Mouse (Mus musculus): Measurements from ENCODE around the gene Osbpl10. TPM values are rescaled to one million over a fixed set of nuclear protein-coding genes. Genes with fewer than 3 reads are reported as not detected.

Gene Osbpl10
- total RNA-seq, 2 experiments from 2014 or later, result 2.0 to 3.7 TPM

GRCm38 (mm10) chr9:115043881-115044770 lies 65.8 kb downstream of the Osbpl10 start:
- Histone ChIP-seq H3K27ac (no peak overlapping the region), H3K4me3 (no peak overlapping the region)
- DNase-seq, result no peak
- intact Hi-C loops (cut with DNase I), result no loop called here
- peak; percentile 36 for TF ChIP-seq CTCF (IDR thresholded peaks at IDR 0.05)

GRCm38 (mm10) chr9:115045087-115045800 lies 66.9 kb downstream of the Osbpl10 start:
- Histone ChIP-seq H3K4me3 (peak overlapping the region; percentile 21; the same call in 1 of the 2 replicates), H3K27ac (no peak overlapping the region)
- TF ChIP-seq CTCF (IDR thresholded peaks at IDR 0.05), result no peak
- intact Hi-C loops (cut with DNase I), result no loop called here
- peak; percentile 68 for DNase-seq

GRCm38 (mm10) chr9:115046701-115047100 lies 68.3 kb downstream of the Osbpl10 start:
- intact Hi-C loops (cut with DNase I), result no loop called here
- Histone ChIP-seq H3K27ac (no peak overlapping the region), H3K4me3 (no peak overlapping the region)
- TF ChIP-seq CTCF (IDR thresholded peaks at IDR 0.05), result no peak
- DNase-seq, result no peak

GRCm38 (mm10) chr9:115048340-115048739 lies 70.0 kb downstream of the Osbpl10 start:
- DNase-seq, result no peak
- Histone ChIP-seq H3K4me3 (no peak overlapping the region), H3K27ac (no peak overlapping the region)
- no peak for TF ChIP-seq CTCF (IDR thresholded peaks at IDR 0.05)
- intact Hi-C loops (cut with DNase I), result no loop called here

GRCm38 (mm10) chr9:115048861-115049260 lies 70.5 kb downstream of the Osbpl10 start:
- DNase-seq, result no peak
- Histone ChIP-seq H3K4me3 (no peak overlapping the region), H3K27ac (no peak overlapping the region)
- TF ChIP-seq CTCF (IDR thresholded peaks at IDR 0.05), result no peak
- intact Hi-C loops (cut with DNase I), result no loop called here

GRCm38 (mm10) chr9:115049981-115050720 lies 71.8 kb downstream of the Osbpl10 start:
- no peak for TF ChIP-seq CTCF (IDR thresholded peaks at IDR 0.05)
- DNase-seq, result peak; percentile 84
- no peak overlapping the region for H3K4me3 ChIP-seq
- intact Hi-C loops (cut with DNase I), result no loop called here
- H3K27ac ChIP-seq, result peak overlapping the region; percentile 78

GRCm38 (mm10) chr9:115051976-115052375 lies 73.6 kb downstream of the Osbpl10 start:
- Histone ChIP-seq H3K4me3 (no peak overlapping the region), H3K27ac (peak overlapping the region; percentile 53)
- intact Hi-C loops (cut with DNase I), result no loop called here
- peak; percentile 53 for DNase-seq
- TF ChIP-seq CTCF (IDR thresholded peaks at IDR 0.05), result no peak

GRCm38 (mm10) chr9:115053779-115054178 lies 75.4 kb downstream of the Osbpl10 start:
- Histone ChIP-seq H3K4me3 (no peak overlapping the region), H3K27ac (no peak overlapping the region)
- intact Hi-C loops (cut with DNase I), result no loop called here
- DNase-seq, result no peak
- TF ChIP-seq CTCF (IDR thresholded peaks at IDR 0.05), result no peak

- DNase-seq, result peak; percentile 84
- Histone ChIP-seq H3K27ac (peak overlapping the region; percentile 82), H3K4me3 (peak overlapping the region; percentile 32)
- intact Hi-C loops (cut with DNase I), result no loop called here
- TF ChIP-seq CTCF (IDR thresholded peaks at IDR 0.05), result no peak
Measured at GRCm38 (mm10) chr9:115055041-115055830, 76.9 kb downstream of the Osbpl10 start.

- intact Hi-C loops (cut with DNase I), result no loop called here
- no peak for TF ChIP-seq CTCF (IDR thresholded peaks at IDR 0.05)
- no peak overlapping the region for H3K4me3 ChIP-seq
- no peak for DNase-seq
- no peak overlapping the region for H3K27ac ChIP-seq
Measured at GRCm38 (mm10) chr9:115058806-115059205, 80.4 kb downstream of the Osbpl10 start.

GRCm38 (mm10) chr9:115064834-115065233 lies 86.5 kb downstream of the Osbpl10 start:
- Histone ChIP-seq H3K4me3 (no peak overlapping the region), H3K27ac (no peak overlapping the region)
- intact Hi-C loops (cut with DNase I), result no loop called here
- TF ChIP-seq CTCF (IDR thresholded peaks at IDR 0.05), result peak; percentile 12; the same call in 1 of the 2 replicates
- no peak for DNase-seq

GRCm38 (mm10) chr9:115067071-115067470 lies 88.7 kb downstream of the Osbpl10 start:
- Histone ChIP-seq H3K4me3 (no peak overlapping the region), H3K27ac (0 out of 2 replicates have a peak overlapping the region, but pooled peaks have one; percentile 12)
- TF ChIP-seq CTCF (IDR thresholded peaks at IDR 0.05), result no peak
- intact Hi-C loops (cut with DNase I), result no loop called here
- DNase-seq, result no peak

Data from gastrocnemius, adult 2 months (tissue).